Mouse (Mus musculus) layer of hippocampus, adult 18-20 months (tissue): ENCODE measurements around the gene Fance. TPM values are rescaled to one million over a fixed set of nuclear protein-coding genes. Genes with fewer than 3 reads are reported as not detected.
"Not testable (repeated sequence)": the region's sequence is repeated elsewhere in the genome, so short reads cannot be mapped to it uniquely, and the experiment has no call there.

Source experiments
- DNase-seq, 2 experiments: peaks; one replicate each; pipeline ENCODE4 v3.0.0; 2022; ENCODE audit warnings: low spot score in 2 of 2
- total RNA-seq, 2 experiments: library from RNA; stranded (reverse); gene quantifications; 2 replicates each; pipeline ENCODE4 v1.2.3; 2021

The Fance gene
- total RNA-seq, 2 experiments from 2014 or later, result 22.8 to 26.0 TPM

GRCm38 (mm10) chr17:28324416-28324815 is 11.1 kb downstream of the Fance start:
- DNase-seq, result not testable (repeated sequence)

GRCm38 (mm10) chr17:28325751-28326150 is 12.4 kb downstream of the Fance start:
- no peak for DNase-seq

GRCm38 (mm10) chr17:28326951-28327350 is 13.6 kb downstream of the Fance start:
- DNase-seq, result no peak

DNA sequence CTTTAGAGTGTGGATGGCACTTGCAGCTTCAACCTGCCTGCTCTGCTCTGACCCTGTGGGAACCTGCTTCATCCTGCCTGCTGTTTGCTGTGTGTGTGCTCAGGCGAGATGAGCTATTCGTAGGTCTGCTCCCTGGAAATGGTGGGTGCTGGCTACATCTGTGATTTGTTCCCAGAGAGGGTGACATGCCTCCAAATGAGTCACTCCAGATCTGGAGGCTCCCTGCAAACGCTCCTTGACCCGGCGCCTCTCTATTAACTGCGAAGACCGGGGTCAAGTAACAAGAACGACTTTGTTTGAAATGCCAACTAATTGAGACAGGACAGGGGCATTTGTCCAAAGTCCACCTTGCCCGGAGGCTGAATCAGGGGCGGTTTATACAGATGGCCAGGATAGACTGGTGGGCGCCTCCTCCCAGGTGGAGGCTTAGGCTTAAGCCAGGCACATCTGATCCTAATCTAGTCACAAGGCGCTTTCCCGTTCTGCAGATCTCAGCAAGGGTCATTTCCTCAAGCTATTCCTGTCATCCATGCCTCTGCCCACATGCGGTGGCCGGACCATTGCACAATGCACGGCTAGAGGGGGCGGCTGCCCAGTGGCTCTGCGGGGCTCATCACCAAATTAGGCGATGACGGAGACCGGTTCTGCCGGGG is 14.5 kb downstream of the Fance start:
- DNase-seq, result peak; percentile 38 to 58

GRCm38 (mm10) chr17:28328366-28328928 is 15.1 kb downstream of the Fance start, which contains the start of gene Rpl10a:
Gene Rpl10a, plus strand, starts transcription at chr17:28328471.
- DNase-seq, result peak; percentile 94 to 98

DNA sequence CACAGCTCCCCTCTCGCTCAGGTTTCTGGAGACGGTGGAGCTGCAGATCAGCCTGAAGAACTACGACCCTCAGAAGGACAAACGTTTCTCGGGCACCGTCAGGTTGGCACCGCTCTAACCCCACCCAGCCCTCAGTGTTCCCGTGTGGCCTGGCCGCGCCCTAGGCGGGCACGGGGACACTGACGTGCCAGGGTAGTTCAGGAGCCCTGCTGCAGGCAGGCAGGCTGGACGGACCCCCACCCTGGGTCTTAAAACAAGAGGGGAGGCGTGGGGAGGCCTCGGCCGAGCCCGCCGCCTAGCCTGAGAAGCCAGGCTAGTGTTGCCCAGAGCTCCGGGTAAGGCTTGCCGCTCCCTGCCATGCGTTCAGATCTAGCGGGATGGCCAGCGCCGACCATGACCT is 15.6 kb downstream of the Fance start:
- DNase-seq, result no peak

DNA sequence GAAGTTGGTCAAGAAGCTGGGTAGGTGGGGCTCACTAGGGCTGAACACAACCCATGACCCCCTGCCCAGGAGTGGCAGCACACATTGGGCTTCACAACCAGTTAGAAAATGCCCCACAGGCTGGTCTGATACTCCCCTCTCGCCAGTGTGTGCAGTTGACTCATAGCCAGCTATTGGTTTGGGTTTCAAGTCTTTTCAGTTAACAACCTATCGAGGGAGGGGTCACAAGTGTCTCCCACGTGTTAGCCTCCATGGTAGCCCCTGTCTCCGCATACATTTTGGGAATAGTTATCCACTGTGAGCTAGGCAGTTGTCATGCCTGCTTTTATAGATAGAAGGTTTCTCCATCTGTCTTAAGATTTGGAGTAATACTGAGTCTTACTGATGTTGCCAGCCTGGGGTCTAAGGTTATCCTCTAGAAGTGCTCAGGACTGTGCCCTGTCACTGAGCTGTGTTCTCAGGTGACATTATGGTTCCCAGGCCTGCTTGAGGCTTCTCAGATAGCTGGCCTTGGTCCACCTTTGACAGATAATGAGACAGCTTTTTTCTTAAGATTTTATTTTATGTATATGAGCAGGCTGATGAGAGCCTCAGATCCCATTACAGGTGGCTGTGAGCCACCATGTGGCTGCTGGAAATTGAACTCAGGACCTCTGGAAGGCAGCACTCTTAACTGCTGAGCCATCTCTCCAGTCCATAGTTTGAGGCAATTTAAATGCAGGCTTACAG is 16.3 kb downstream of the Fance start:
- DNase-seq, result no peak

GRCm38 (mm10) chr17:28330232-28330546 is 16.9 kb downstream of the Fance start:
- no peak for DNase-seq

GRCm38 (mm10) chr17:28330590-28330989 is 17.3 kb downstream of the Fance start:
- not testable (repeated sequence) for DNase-seq

DNA sequence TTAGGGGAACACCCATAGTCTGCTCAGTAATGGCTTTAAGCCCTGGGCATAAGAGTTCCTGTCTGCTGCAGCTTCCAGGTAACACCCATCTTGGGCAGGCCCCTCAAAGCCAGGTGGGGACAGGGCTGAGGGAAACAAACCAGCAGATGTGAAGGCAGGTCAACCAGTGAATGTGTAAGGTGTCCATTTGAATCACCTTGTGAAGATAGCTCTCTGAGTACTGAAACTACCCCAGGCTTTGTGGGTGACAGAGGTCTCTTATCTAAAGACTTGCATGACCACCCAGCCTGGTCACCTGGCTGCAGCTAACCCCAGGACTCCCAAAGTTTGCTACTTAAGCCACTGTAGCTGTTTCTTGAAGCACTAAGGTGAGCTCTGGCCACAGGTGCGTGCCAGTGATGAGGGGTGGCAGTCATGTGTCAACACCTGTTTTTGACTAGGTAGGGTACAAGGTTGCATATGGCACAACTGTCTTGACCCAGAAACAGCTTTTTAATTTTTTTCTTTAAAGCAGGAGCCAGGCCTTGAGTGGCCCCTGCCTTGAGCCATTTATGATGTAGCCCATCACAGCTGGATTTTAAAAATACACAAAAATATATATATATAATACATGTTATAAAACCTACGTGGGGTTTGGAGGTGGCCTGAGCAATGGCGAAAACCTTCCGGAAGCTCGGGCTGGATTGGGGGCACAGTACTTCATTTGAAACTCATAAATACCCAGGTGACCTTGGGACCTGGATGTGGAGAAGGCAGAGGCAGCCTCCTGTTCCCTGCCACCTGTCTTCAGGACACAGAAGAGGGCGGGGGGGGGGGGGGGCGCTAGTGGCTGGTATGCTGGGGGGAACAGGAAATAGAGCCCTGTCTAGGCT is 18.2 kb downstream of the Fance start:
- no peak for DNase-seq

DNA sequence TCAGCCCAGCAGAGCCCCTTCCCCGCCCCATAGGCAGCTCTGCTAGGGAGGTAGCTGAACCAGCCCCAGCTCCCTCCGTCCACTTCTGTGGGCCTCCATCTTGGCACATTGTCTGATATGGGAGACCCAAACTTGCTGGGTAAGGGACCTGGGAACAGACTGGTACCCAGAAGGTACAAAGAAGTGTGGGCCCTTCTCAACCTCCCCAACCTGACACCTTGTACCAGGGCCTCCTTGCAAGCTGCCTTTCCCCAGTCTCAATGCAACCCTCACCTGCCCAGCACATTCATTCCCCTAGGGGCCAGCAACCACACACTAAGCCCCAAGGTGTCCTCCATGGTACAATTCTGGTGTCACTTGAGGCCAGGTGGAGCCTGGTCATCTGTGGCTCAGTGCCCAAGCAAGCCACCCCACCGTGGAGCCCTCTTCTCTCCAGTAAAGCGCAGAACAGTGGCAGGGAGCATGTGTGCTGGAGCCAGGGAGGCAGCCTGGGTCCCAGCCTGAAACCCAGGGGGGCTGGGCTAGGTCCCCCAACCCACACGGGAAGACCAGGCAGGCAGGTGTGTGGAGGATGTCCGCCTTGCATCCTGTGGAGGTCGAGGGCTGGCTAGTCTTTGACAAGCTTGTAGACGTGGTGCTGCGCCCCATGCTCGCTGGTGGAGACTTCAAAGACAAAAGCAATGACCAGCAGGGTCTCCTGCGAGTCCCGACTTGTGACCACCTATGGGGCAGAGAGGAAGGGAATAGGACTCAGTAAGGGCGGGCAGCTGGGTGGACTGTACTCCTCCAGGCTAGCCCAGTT is 19.0 kb downstream of the Fance start:
- no peak for DNase-seq

GRCm38 (mm10) chr17:28332915-28333546 is 19.7 kb downstream of the Fance start:
- DNase-seq, result no peak

GRCm38 (mm10) chr17:28335267-28335666 is 21.9 kb downstream of the Fance start:
- no peak for DNase-seq

DNA sequence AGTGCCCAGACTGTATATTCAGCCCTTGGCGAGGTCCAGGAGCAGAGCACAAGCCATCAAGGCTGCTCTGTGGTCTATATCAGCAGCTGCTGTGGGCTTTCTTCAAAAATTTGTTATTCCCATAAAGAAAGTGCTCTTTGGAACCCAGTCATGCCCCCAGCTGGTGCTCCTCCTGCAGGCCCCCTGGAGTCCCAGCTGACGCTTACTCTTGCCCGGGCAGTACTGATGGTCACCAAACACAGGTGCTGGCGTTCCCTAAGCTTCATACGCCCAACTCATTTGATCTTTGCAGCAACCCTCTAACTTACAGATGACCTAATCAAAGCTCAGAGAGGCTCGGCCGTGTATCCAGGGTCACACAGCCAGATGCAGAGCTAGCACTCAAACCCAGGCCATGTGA is 24.2 kb downstream of the Fance start:
- no peak for DNase-seq

- DNase-seq, result no peak
Observed at GRCm38 (mm10) chr17:28340578-28340977, 27.3 kb downstream of the Fance start.

DNA sequence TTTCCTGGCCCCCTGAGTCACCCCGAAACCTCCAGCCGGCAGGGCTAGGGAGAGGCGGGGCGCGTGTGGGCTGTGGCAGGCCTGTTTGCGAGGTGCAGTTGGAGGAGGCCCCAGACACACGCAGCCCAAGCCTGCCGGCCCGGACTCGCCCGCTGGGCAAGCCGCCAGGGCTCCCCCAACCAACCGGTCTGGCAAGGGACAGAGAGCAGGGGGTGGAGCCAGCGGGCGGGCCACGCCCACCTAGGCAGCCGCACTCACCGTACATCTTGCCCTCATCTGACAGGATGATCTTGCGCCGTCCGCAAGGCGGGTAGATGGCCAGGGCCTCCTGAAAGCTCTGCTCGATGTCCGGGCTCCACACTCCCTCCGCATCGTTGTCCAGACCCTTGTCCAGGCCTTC is 27.8 kb downstream of the Fance start:
- DNase-seq, result peak; percentile 39 to 64

- no peak for DNase-seq
Observed at GRCm38 (mm10) chr17:28344050-28344607, 30.8 kb downstream of the Fance start.

- no peak for DNase-seq
Observed at GRCm38 (mm10) chr17:28344670-28345069, 31.4 kb downstream of the Fance start.

GRCm38 (mm10) chr17:28345271-28345721 is 32.0 kb downstream of the Fance start:
- DNase-seq, result no peak

DNA sequence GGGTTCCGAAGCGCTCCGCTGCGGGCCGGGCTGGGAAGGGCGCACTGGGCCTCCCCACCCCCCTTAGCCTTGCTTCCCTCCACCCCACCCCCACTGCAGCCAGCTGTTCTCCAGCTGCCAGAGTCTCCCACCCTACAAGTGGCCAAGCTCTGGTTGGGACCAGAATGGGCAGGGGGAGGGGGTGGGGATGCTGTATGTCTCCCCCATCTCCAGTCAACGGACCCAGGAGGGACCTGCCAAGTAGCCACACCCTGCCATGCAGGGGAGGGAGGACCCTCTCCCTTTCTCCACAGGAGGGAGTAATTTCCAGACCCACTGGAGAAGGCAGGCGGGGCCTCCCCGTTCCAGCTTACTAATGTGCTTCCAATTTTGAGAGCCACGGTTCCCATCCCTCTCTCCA is 32.6 kb downstream of the Fance start:
- DNase-seq, result no peak
